Mouse (Mus musculus): Measurements from ENCODE around the gene Idi1.

GRCm38 (mm10) chr13:8885445-8886184 lies at the start of gene Idi1:
- TF ChIP-seq CTCF (conservative IDR thresholded peaks at IDR 0.05; ENCODE audit: low read length) (no peak), NANOG (IDR thresholded peaks at IDR 0.05; ENCODE audit: borderline replicate concordance, low read length) (no peak)
